Mouse (Mus musculus) CH12.LX (cell line): ENCODE measurements around the gene Cd200r3.
A peak's percentile ranks its signal among the peaks of the same experiment; 100 is the strongest.

Experiments
- CHD1 ChIP-seq: IDR thresholded peaks from 2 replicates; pipeline ENCODE4 v1.6.1; 2012; ENCODE audit warnings: low read depth, low read length, improper control_type of control experiment, inconsistent platforms
- CHD2 ChIP-seq: IDR thresholded peaks from 2 replicates; pipeline ENCODE4 v1.6.1; 2011; ENCODE audit warnings: low read length, improper control_type of control experiment
- CTCF ChIP-seq, 2 experiments: IDR thresholded peaks in 1 of 2; conservative IDR thresholded peaks in 1 of 2; 2 replicates each; pipeline ENCODE4 v1.5.1; 2011 to 2012; ENCODE audit warnings: low read depth in 2 of 2, low read length in 2 of 2, improper control_type of control experiment in 1 of 2, inconsistent platforms in 1 of 2, mild to moderate bottlenecking in 1 of 2, moderate library complexity in 1 of 2
- E2F4 ChIP-seq: IDR thresholded peaks from 2 replicates; pipeline ENCODE4 v1.6.1; 2011; ENCODE audit warnings: low read depth, low read length, improper control_type of control experiment; ENCODE audit not compliant: insufficient replicate concordance
- ETS1 ChIP-seq: conservative IDR thresholded peaks from 2 replicates; pipeline ENCODE4 v1.6.1; 2012; ENCODE audit warnings: low read depth, mild to moderate bottlenecking, inconsistent platforms, low read length, improper control_type of control experiment, moderate library complexity
- MAFK ChIP-seq: IDR thresholded peaks from 2 replicates; pipeline ENCODE4 v1.6.1; 2011; ENCODE audit warnings: low read length, improper control_type of control experiment; ENCODE audit not compliant: insufficient replicate concordance
- POLR2A ChIP-seq: IDR thresholded peaks from 2 replicates; pipeline ENCODE4 v1.6.1; 2011; ENCODE audit warnings: low read depth, mild to moderate bottlenecking, improper control_type of control experiment, low read length
- POLR2AphosphoS2 ChIP-seq: IDR thresholded peaks from 2 replicates; pipeline ENCODE4 v1.6.1; 2011; ENCODE audit warnings: low read depth, low read length, improper control_type of control experiment
- USF1 ChIP-seq: IDR thresholded peaks from 2 replicates; pipeline ENCODE4 v1.6.1; 2014; ENCODE audit warnings: low read depth, mild to moderate bottlenecking, inconsistent platforms, low read length, improper control_type of control experiment

- no peak for TF ChIP-seq CTCF (conservative IDR thresholded peaks at IDR 0.05 in 1 of 2, IDR thresholded peaks at IDR 0.05 in 1 of 2; ENCODE audit: low read depth in 2 of 2, low read length in 2 of 2)
- TF ChIP-seq ETS1, result peak; percentile 83
- TF ChIP-seq POLR2A, result peak; percentile 71
- peak; percentile 78 for TF ChIP-seq MAFK
- no peak for TF ChIP-seq E2F4
- TF ChIP-seq POLR2AphosphoS2, result no peak
- TF ChIP-seq CHD2, result peak; percentile 65; the same call in 1 of the 2 replicates
- no peak for TF ChIP-seq USF1
- TF ChIP-seq CHD1, result peak; percentile 94
These were observed 33.6 kb downstream of the Cd200r3 start for GRCm38 (mm10) chr16:44976892-44977633.
